Mouse (Mus musculus) adrenal gland, postnatal 36 days (tissue): Measurements from ENCODE around the gene Arhgef7. TPM values are rescaled to one million over a fixed set of nuclear protein-coding genes. Genes with fewer than 3 reads are reported as not detected.

ENCODE experiments used
- DNase-seq, 2 experiments: peaks; one replicate each; pipeline ENCODE4 v3.0.0; 2021; ENCODE audit warnings: mixed read lengths in 1 of 2
- total RNA-seq, 2 experiments: library from RNA; stranded (reverse); gene quantifications; 2 replicates each; pipeline ENCODE4 v1.2.3; 2021

The Arhgef7 gene
- total RNA-seq, 2 experiments from 2014 or later = 40.7 to 45.5 TPM

DNA sequence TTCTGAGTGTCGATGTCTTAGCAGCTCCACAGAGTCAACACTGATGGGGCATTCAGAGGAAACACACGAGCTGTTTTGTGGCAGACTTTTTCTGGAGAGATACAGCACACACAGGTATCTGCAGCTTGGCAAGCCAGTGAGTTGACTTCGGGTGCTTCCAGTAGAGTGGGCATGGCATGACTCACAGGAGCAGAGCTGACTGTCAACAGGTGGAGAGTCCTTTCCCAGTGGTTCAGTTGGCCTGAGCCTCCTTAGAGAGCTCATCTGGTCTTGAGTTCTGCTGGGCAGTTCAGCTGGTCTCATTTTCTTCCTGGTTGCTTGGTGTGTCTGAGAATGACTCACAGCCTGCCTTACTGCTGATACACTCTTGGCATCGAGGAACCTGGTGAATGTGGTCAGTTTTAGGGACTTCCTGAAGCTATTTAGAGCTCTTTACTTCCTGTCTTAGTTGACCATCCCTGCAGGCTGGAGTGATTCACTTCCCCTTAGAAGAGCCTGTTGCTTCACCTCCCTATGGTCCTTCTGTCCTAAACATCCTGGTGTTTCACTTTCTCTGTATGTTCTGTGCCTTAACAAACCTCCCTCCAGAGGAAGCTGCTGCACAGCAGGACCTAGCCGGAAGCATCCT, 39.8 kb downstream of the Arhgef7 start:
- DNase-seq = no peak

DNA sequence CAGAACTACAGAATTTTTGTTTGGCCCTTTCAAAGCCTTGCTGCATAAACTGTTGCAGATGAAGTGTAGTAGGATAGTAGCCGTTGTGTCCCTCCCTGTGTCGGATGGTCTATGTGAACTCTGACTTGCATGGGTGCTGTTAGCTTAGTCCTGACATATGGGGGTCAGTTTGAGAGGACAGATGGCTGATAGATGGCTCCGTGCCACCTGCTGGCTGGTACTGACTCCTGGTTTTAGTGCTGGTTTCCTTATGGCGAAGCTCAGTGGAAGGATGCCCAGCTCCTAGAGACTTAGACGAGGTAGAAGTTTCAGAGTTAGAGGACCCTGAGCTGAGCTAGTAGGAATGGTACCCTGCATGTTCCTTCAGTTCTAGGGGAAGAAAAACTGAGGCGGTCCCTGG, 42.5 kb downstream of the Arhgef7 start:
- no peak for DNase-seq

DNA sequence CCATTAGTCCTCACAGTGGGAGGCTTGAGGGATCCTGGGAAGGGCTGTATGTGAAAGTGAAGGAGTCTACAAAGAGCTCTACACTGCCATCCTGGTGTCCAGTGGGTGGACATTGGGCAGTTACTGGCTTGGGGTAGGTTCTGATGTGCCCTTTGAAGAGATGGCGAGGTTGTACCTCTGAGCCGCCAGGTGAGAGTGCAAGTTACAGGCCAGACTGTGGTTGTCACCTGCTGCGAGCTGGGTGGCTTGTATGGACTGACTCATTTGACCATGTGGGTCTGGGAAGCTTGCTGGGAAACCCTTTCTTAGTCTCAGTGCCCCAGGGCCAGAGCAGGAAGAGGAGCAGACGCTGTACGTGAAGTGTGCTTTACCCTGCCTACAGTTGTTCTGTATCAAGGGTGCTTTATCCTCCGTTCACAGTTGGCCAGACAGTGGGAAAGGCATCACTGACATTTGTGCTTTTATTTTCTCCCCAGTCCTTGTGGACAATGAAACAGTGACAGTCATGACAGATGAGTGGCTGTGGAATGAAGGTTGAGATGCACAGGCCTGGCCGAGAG, 43.1 kb downstream of the Arhgef7 start:
- DNase-seq = no peak

DNA sequence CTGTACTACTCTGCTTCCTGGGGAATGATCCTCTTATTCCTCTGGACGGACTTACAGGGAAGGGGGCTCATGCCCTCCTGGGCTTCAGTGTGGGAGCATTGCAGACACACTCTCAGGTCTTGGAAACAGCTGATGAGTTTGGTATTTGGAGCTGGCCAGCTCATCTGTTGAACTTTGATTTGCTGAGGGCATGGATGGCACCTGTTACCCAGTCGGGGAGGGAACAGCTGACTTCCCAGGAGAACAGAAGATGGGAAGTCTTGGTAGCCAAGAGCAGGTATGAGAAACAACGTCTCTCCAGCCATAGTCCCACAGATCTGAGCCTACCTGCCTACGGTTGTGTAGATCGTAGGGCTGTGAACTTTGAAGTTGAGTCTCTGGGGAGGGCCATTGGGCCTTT, 44.1 kb downstream of the Arhgef7 start:
- no peak for DNase-seq

DNA sequence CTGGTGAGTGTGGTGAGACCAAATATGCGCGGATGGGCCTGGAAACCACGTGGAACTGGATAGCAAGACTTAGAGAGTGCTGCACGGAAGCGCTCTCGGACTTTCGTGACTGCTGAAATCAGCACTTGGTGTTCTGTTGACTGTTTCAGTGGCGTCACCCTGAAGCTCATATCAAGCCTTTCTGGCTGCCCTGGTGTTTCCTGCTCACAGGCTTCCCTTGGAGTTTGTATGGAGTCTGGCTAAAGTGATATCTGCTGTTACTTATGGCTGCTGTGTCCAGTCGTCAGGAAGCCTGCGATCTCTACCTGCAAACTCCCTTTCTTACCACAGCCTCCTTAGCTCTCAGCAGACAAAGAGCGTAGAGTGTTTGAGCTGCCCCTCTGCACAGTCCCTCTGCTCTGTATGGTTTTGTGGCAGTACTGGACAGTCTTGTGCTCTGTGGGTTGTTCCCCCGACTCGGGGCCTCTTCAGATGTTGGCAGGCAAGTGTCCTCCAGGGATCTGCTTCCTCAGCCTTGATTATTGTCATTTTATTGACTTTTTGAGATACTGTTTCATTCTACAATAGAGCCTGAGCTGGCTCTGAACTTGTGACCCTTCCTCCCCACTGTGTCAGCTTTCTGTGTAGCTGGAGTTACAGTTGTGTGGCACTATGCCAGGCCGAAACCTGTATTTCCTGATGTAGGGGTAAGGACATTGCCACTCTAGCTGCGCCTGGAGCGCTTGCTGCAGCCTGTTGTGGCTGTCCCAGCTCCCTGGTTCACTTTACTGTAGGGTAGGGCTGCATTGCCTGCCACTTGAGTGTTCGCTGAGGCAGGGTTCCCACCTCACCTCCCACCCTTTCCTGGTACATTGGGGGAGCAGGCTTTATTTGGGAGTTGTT, 46.9 kb downstream of the Arhgef7 start:
- DNase-seq = no peak

DNA sequence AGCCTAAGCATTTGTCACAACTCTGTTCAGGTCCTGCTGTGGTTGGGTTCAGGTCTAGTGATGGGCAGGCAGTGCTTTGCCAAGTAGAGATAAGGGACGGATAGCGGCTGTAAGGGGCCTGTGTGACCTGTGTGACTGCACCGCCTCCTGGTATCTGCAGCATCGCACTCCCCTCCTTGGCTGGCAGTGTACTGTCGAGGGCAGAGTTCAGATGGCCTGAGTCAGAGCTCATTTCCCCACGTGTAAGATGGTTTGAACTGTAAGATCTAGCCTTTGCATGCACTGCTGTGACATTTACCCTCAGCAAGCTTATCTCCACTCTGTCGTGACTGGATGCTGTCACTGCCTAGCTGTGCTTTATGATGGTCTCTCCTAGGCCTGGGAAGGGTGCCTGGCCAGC, 48.4 kb downstream of the Arhgef7 start:
- peak; percentile 51 to 55 for DNase-seq

DNA sequence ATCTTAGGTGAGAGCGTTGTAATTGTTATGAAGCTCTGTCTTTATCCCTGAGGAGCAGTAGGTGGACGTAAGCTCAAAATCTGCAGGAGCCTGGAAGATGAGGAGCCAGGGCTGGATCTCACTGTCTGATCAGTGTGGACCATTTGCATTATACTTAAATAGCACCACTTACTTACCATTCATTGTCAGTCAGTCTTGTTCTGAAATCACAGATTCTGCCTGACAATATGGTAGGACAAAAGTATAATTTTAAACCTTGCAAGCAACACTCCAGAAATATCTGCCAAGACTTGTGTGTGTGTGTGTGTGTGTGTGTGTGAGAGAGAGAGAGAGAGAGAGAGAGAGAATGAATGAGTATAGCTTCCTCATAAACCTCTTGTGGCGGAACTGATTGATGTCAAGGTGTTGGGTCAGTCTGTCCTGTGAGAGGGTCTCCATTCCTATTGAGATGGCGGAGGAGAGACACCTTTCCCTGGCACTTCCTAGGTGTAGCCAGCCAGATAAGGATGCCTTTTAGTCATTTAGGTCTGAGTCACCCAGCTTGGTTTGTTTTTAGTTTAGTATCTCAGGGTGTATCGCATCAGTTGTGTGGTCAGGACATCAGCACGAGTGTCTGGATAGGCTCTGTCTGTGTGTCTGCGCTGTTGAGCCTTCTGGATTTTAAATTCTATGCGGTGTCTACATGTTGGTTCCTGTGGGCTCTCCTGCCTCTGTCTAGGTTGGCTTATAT, 49.1 kb downstream of the Arhgef7 start:
- DNase-seq = no peak

DNA sequence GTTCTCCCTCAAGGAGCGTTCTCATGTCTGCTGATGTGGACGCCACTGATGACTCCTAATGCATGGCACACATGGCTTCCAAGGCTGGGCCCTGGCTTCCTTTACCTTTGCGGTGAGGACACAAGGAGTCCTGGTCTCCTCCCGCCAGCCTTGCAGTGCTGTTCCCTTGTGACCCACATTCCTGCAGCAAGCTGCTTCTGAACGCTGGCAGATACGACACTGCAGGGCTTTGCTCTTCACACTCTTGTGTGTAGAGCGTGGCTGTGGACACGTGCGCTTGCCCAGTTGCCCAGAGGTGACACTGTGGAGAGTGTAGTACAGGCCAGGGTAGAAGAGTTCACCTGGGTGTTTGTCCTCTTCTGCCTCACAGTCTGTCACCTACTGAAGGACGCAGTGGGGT, 49.7 kb downstream of the Arhgef7 start:
- no peak for DNase-seq

DNA sequence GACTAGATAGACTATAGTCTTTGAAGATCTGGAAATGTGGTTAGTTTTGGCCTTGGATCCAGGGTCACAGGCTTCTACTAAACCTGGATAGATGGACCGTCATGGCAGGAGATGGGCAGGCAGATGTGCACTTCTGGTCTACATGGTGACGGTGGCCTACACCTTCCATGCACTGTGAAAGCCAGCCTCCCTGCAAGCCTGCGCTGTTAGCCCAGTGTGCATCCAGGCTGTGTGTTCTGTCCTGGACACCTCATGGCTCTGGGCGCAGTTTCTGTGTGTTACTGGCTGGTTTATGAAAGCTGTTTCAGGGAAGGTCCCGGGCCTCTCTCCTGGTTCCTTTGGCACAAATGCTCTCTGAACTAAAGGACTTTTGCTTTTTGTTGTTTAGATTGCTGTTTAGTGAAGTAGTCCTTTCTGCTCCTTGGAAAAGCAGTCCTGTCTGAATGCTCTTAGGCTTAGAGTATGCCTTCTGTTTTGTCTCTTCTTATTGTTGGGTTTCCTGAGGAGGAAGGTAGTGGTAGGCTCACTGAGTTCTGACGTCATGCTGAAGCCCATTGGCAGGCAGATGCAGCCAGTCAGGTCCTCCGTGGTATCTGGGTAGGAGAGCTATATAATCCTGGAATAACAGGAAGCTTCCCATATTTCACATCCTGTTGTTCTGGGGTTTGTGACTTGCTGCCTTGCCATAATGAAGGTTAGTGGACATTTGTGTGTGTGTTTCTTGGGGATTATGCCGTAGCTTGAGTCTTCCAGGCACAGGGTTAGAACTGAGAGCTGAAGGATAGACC, 51.3 kb downstream of the Arhgef7 start:
- DNase-seq = peak; percentile 17 to 47

DNA sequence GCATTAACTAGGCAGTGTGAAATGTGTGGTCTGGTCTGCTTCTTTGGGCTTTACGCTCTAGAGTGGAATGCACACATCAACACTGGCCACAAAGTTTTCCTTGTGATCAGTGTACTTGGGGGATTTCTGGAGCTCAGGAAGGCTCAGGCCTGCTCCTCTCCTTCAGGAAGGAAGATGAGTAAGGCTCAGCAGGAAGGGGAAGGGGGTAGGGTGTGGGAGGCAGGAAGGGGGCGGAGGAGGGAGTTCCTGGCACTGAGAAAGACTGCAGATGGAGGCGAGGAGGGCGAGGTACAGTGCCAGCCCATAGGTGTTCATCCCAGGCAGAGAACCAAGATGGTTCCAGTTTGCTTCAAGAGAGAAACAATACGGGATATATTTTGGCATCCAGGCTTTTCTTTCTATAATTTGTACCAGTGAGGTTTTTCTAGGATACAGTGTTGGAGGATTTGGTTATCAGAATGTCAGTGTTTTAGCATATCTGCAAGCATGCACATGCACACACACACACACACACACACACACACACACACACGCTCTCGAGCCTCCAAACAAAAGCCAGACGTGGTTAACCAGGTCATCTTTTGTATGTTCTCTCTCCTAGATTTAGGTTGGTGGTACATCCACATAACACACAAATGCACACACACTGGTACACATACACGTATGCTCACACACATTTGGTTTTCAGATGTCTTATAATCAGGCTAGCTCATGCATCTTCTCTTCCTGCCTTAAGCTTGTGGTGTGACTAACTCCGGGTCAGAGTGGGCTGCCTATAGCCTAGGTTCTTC, 52.5 kb downstream of the Arhgef7 start:
- peak; percentile 15 to 45 for DNase-seq

DNA sequence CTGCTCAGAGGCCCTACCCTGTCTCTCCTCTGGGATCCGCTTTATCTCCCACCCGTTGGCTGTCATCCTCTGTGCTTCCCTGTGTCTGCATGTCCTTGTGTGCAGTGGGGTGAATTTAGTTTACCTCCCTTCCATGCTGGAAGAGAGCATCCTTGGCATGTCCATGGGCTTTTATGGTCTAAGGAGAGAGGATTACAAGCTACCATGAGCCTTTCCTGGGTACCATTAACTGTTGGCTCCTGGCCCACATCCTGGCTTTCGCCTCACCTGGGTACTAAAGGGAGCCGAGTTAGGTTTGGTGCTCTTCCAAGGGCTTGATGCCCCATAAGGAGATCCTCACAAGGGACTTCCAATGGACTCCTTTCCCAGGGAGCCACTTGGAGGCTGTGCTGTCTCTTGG, 53.1 kb downstream of the Arhgef7 start:
- no peak for DNase-seq

DNA sequence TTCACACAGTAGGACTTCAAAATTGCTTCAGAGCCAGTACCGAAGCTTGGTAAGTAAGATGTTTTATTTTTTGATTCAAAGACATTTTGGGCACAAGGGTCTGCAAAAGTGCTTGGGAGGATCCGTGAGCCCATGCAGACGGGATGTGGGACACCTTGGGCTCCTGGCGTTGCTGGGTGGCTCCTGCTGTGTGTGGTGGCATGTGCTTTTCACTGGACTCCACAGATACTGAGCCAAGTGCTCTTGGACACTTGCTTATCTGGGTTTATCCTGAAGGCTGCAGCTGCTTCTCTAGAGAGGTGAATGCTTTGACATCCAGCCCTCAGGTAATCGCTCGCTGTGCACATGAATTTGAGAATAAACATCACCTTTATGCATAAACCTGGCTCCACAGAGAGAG, 55.1 kb downstream of the Arhgef7 start:
- DNase-seq = no peak

DNA sequence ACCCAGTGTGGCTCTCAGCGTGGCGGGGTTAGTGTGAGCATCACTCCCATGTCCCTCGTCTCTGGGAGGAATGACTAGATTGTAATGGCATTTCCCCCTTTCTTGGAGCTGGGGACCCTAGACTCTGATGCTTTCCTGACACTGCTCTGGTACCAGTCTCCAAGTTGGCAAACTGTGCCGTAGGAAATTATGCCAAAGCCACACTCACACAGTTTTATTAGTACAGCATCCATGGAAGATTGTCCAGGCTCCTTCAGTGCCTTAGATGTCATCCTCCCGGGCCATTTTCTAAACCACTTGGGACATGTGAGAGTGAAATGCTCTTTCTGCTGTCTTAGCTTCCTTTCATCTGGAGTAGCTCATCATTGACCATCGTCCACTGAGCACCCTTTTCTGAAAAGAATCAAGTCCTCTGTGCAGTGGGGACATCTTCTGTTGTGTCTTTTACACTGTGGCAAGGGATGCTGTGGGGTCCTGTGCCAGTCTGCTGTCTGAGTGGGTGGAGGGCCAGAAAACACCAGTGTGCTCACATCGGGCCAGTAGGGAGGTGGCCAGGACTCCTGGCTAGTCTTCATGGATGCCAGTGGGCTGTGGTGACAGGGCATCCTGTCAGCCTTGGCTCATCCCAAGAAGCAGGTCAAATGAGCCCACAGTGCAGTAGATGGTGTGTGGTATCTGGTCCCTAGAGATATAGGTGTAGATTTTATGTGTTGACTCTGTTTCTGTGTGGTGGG, 56.5 kb downstream of the Arhgef7 start:
- no peak for DNase-seq

DNA sequence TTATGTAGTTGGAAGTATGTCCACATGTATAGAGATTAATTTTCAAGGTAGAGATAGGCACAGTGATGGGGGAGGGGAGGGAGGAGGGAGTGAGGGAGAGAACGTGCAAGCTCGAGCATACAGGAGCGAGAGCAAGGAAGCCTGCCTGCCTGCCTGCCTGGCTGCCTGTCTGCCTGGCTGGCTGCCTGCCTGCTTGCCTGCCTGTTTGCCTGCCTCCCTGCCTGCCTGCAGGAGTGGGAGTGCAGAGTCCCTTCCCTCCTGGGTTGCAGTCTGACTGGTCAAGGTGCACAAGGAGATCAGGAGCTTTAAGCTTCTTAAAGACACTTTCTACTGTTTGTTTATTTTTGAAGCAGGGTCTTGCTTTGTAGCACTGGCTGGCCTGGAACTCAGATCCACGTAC, 57.6 kb downstream of the Arhgef7 start:
- no peak for DNase-seq

DNA sequence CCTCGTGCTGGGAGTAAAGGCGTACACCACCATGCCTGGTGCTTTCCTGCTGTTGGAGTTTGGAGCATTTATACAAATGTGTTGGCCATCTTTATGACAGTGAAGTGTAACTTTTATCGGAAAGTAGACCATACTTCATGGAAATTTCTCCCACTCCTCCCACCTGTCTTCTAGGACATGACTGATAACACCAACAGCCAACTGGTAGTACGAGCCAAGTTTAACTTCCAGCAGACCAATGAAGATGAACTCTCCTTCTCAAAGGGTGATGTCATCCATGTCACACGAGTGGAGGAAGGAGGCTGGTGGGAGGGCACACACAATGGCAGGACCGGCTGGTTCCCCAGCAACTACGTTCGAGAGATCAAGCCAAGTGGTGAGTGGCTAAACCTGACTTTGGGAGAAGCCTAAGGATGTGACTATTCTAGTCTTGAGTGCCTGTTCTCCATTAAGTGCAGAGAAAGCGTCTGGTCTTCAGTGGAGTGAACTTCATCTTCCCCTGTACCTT, 58.1 kb downstream of the Arhgef7 start:
- DNase-seq = no peak

DNA sequence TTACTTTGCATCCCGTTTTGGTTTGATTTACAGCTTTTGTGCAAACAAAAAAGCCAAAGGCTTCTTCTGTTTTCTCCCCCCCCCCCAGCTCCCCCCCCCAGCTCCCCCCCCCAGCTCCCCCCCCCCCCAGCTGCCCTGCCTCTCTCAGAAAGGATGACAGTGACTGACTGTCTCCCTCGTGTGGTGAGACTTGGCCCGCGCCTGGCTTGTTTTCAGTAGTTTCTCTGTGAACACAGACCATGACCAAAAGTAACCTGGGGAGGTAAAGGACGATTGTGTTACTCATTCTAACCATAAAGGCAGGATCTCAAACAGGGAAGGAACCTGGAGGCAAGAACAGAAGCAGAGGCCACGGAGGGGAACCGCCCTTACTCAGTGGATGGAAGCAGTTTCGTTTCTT, 60.7 kb downstream of the Arhgef7 start:
- DNase-seq = peak; percentile 70 to 71

DNA sequence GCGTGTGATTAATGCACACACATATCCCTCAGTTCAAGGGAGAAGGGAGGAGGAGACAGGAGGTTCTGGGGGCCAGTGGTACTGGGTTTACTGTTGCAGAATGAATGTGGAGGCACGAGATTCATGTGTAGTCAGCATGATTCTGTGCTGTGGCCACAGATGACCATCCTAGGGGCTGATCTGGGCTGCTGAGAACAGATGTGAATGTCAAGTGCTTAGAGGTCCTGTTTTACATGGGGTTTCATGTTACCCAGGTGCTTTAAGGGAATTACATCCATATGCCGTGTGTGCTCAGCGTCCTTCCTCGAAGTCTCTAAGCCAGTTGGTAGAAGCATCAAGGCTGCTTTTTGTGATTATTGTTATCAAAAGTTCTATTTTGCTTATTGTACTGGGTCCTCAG, 61.6 kb downstream of the Arhgef7 start:
- no peak for DNase-seq

DNA sequence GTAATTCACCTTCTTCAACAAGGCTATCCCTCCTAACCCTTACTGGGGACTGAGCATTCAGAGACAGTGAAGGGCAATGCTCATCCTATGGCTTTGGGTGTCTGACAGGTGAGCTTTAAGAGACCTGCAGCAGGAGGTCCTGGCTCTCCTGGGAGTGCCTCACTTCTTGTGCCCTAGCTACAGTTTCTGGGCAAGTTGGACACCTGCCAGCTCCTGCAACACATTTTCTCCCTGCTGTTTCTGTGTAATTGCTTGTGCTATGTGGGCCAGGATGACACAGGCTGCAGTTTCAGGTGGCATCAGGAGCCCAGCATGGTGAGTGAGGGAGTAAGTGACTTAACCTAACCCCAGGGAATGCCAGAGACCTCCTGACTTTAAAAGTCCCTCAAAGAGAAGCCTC, 67.4 kb downstream of the Arhgef7 start:
- no peak for DNase-seq

DNA sequence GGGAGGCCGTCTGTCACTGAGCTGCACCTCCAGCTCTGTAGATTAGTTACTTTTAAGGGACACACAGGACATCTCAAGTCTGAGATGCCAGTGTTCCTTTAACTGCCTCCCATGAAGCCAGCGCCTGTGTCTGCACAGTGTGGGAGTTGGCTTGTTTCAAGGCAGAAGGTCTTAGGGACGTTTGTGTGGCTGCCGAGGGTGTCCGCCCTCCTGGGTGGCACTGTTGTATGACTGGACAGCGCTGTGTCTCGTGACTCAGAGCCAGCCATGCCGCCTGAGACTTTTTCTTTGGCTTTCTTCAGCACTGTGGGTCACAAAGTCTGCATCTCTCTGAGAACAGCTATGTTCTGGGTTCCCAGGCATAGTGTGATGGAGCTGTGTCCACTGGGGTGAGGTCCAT, 69.6 kb downstream of the Arhgef7 start:
- peak in 1 of 2 experiments; percentile 39 for DNase-seq
